Mouse (Mus musculus): ENCODE results near the gene Mon2. TPM values are rescaled to one million over a fixed set of nuclear protein-coding genes. Genes with fewer than 3 reads are reported as not detected.

Mon2 gene
- polyA plus RNA-seq, 1 experiment from 2014 or later: 9.3 TPM

GRCm38 (mm10) chr10:122989916-122990315 is 86.4 kb downstream of the Mon2 start:
- ATAC-seq (ENCODE audit: low read depth) (no peak), DNase-seq (no peak)
- peaks cover 22% of the 10 kb centered on the region for H3K4me1 ChIP-seq (replicated peaks)
- H3K4me3 ChIP-seq (replicated peaks): no peak overlapping the region
- H3K27me3 ChIP-seq: no peaks in the 10 kb centered on the region
- H3K9me3 ChIP-seq (replicated peaks): no peaks in the 10 kb centered on the region
- H3K9ac ChIP-seq: no peak overlapping the region
- H3K36me3 ChIP-seq: peaks cover 23% of the 10 kb centered on the region
- H3K27ac ChIP-seq: no peak overlapping the region
- WGBS (ENCODE audit: insufficient replicate concordance): 89% methylated on average over 9 of the region's 9 CpGs
- no peak overlapping the region for H3K4me2 ChIP-seq

GRCm38 (mm10) chr10:122988372-122988771 is 87.9 kb downstream of the Mon2 start:
- Histone ChIP-seq H3K9me3 (replicated peaks) (no peaks in the 10 kb centered on the region), H3K9ac (no peak overlapping the region), H3K36me3 (peaks cover 13% of the 10 kb centered on the region; the same call in 1 of the 2 replicates), H3K4me3 (replicated peaks) (0 out of 2 replicates have a peak overlapping the region, but pooled peaks have one; percentile 0), H3K27me3 (no peaks in the 10 kb centered on the region), H3K27ac (no peak overlapping the region), H3K4me2 (peak overlapping the region; percentile 35; the same call in 1 of the 2 replicates), H3K4me1 (replicated peaks) (peaks cover 33% of the 10 kb centered on the region)
- DNase-seq (no peak), ATAC-seq (ENCODE audit: low read depth) (no peak)
- 66% methylated on average over 7 of the region's 7 CpGs for WGBS (ENCODE audit: insufficient replicate concordance)

GRCm38 (mm10) chr10:122987671-122988128 is 88.6 kb downstream of the Mon2 start:
- H3K27ac ChIP-seq: no peak overlapping the region
- DNase-seq: peak; percentile 29
- H3K9ac ChIP-seq: 0 out of 2 replicates have a peak overlapping the region, but pooled peaks have one; percentile 5
- no peak overlapping the region; the same call in 1 of the 2 replicates for H3K4me3 ChIP-seq (replicated peaks)
- H3K9me3 ChIP-seq (replicated peaks): no peaks in the 10 kb centered on the region
- WGBS (ENCODE audit: insufficient replicate concordance): 18% methylated on average over 9 of the region's 9 CpGs
- H3K27me3 ChIP-seq: no peaks in the 10 kb centered on the region
- no peak for ATAC-seq (ENCODE audit: low read depth)
- H3K36me3 ChIP-seq: peaks cover 17% of the 10 kb centered on the region
- H3K4me2 ChIP-seq: peak overlapping the region; percentile 35
- peaks cover 40% of the 10 kb centered on the region for H3K4me1 ChIP-seq (replicated peaks)

GRCm38 (mm10) chr10:122986320-122987225 is 89.7 kb downstream of the Mon2 start:
- no peaks in the 10 kb centered on the region for H3K9me3 ChIP-seq (replicated peaks)
- WGBS (ENCODE audit: insufficient replicate concordance): 6% methylated on average over 53 of the region's 54 CpGs
- H3K9ac ChIP-seq: peak overlapping the region; percentile 99
- H3K27me3 ChIP-seq: no peaks in the 10 kb centered on the region
- peaks cover 42% of the 10 kb centered on the region for H3K4me1 ChIP-seq (replicated peaks)
- H3K4me2 ChIP-seq: peak overlapping the region; percentile 84
- DNase-seq (peak; percentile 77), ATAC-seq (ENCODE audit: low read depth) (peak; percentile 83)
- peaks cover 20% of the 10 kb centered on the region for H3K36me3 ChIP-seq
- peak overlapping the region; percentile 95 for H3K4me3 ChIP-seq (replicated peaks)
- H3K27ac ChIP-seq: peak overlapping the region; percentile 96

- Histone ChIP-seq H3K4me3 (replicated peaks) (peak overlapping the region; percentile 95), H3K4me1 (replicated peaks) (peaks cover 42% of the 10 kb centered on the region), H3K27ac (peak overlapping the region; percentile 96), H3K36me3 (peaks cover 21% of the 10 kb centered on the region), H3K27me3 (no peaks in the 10 kb centered on the region), H3K9ac (peak overlapping the region; percentile 99), H3K4me2 (peak overlapping the region; percentile 84), H3K9me3 (replicated peaks) (no peaks in the 10 kb centered on the region)
- WGBS (ENCODE audit: insufficient replicate concordance): under 1% methylated on average over 70 of the region's 115 CpGs
- ATAC-seq (ENCODE audit: low read depth): peak; percentile 87
- DNase-seq: peak; percentile 67
Observed at GRCm38 (mm10) chr10:122985515-122986319, 90.6 kb downstream of the Mon2 start.

- DNase-seq: peak; percentile 38
- Histone ChIP-seq H3K4me1 (replicated peaks) (peaks cover 42% of the 10 kb centered on the region), H3K9me3 (replicated peaks) (no peaks in the 10 kb centered on the region), H3K27me3 (no peaks in the 10 kb centered on the region), H3K9ac (peak overlapping the region; percentile 99), H3K27ac (peak overlapping the region; percentile 96), H3K4me3 (replicated peaks) (peak overlapping the region; percentile 95), H3K36me3 (peaks cover 23% of the 10 kb centered on the region), H3K4me2 (peak overlapping the region; percentile 84)
- ATAC-seq (ENCODE audit: low read depth): no peak
- WGBS (ENCODE audit: insufficient replicate concordance): under 1% methylated on average over 37 of the region's 37 CpGs
Observed at GRCm38 (mm10) chr10:122985252-122985514, 91.1 kb downstream of the Mon2 start.

DNA sequence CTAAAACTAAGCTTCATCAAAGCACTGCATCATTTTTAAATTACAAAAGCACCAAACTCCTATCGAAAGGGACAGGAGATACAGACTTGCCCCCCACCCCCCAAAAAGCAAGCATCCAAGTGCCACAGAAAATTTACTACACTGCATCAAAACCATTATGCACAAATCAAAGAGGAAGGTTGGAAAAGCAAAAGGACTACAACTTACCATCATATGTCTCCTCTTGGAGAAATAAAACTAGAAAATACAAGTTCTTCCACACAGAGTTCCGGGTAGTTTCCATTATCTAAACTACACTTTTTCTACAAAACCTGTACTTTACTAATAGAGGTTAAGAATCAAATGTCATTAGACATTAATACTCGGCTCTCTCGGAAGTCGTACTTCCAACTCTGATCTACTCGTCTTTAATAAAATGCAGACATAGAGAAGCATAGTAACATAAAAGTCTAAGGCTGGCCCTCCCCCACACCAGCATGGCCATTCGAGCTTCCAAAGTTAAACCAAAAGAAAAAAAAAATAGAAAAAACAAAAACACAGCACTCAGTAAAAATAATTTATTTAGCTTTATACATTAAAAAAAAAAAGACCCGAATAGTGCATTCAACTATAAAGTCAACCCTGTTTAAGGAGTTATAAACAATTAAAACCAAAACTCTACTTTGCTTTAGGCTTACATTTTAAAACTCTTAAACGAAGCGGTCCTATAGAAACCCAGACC is 91.6 kb downstream of the Mon2 start:
- Histone ChIP-seq H3K9me3 (replicated peaks) (no peaks in the 10 kb centered on the region), H3K4me1 (replicated peaks) (peaks cover 42% of the 10 kb centered on the region), H3K4me2 (peak overlapping the region; percentile 84), H3K4me3 (replicated peaks) (peak overlapping the region; percentile 95), H3K27me3 (no peaks in the 10 kb centered on the region), H3K27ac (peak overlapping the region; percentile 96), H3K36me3 (peaks cover 26% of the 10 kb centered on the region), H3K9ac (peak overlapping the region; percentile 99)
- no peak for ATAC-seq (ENCODE audit: low read depth)
- 3% methylated on average over 10 of the region's 10 CpGs for WGBS (ENCODE audit: insufficient replicate concordance)
- no peak for DNase-seq

- DNase-seq (no peak), ATAC-seq (ENCODE audit: low read depth) (no peak)
- peaks cover 26% of the 10 kb centered on the region for H3K36me3 ChIP-seq
- peak overlapping the region; percentile 95 for H3K4me3 ChIP-seq (replicated peaks)
- peak overlapping the region; percentile 96 for H3K27ac ChIP-seq
- H3K4me1 ChIP-seq (replicated peaks): peaks cover 42% of the 10 kb centered on the region
- no peaks in the 10 kb centered on the region for H3K9me3 ChIP-seq (replicated peaks)
- peak overlapping the region; percentile 84 for H3K4me2 ChIP-seq
- WGBS (ENCODE audit: insufficient replicate concordance): 42% methylated on average over 10 of the region's 10 CpGs
- H3K27me3 ChIP-seq: no peaks in the 10 kb centered on the region
- H3K9ac ChIP-seq: peak overlapping the region; percentile 99
Observed at GRCm38 (mm10) chr10:122983579-122984530, 92.5 kb downstream of the Mon2 start.

DNA sequence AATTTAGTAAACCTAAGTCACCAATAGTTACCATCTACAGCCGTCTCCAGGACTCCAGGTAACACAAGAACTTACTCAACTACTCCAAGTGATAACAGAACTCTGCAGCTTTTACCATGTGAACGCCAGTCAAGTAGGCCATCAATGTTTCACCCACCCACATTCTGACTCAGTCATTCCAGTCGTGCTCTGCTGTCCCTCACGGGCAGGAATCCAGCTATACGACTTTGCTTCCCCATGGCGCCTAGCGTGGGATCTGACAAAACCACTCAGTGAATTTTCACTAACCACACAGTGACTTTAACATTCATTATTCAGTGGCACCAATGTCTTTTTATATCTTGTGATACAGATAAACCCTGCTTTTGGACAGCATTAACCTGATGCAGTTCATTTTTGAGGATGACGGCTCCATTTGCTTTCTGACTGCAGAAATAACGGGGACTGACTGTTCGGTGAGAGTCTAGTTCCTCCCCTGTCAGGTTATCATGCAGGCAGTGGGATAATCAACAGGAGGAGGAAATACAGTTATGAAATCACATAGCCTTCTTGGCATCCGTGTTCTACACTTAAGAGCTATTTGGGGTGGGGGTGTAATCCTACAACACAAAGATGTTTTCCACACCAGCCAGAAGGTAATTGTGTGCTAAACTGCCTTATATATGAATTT is 93.3 kb downstream of the Mon2 start:
- Histone ChIP-seq H3K27me3 (no peaks in the 10 kb centered on the region), H3K9ac (peak overlapping the region; percentile 99), H3K4me2 (peak overlapping the region; percentile 84), H3K4me3 (replicated peaks) (peak overlapping the region; percentile 95), H3K36me3 (peaks cover 26% of the 10 kb centered on the region), H3K9me3 (replicated peaks) (no peaks in the 10 kb centered on the region), H3K27ac (peak overlapping the region; percentile 21; the same call in 1 of the 2 replicates), H3K4me1 (replicated peaks) (peaks cover 35% of the 10 kb centered on the region)
- DNase-seq (no peak), ATAC-seq (ENCODE audit: low read depth) (no peak)
- 58% methylated on average over 11 of the region's 11 CpGs for WGBS (ENCODE audit: insufficient replicate concordance)

GRCm38 (mm10) chr10:122980123-122980522 is 96.2 kb downstream of the Mon2 start:
- Histone ChIP-seq H3K27me3 (no peaks in the 10 kb centered on the region), H3K4me2 (no peak overlapping the region), H3K9me3 (replicated peaks) (no peaks in the 10 kb centered on the region), H3K4me1 (replicated peaks) (peaks cover 26% of the 10 kb centered on the region), H3K9ac (no peak overlapping the region), H3K27ac (no peak overlapping the region), H3K36me3 (peaks cover 26% of the 10 kb centered on the region), H3K4me3 (replicated peaks) (no peak overlapping the region)
- no peak for ATAC-seq (ENCODE audit: low read depth)
- DNase-seq: no peak
- WGBS (ENCODE audit: insufficient replicate concordance): 91% methylated on average over 12 of the region's 12 CpGs

All from liver, embryonic 13.5 days (tissue).